Mouse (Mus musculus): ENCODE measurements at regions not wholly inside any gene's neighbourhood (a gene's known extent, or its start where the extent isn't known, plus 50 kb on each side); places are given as distances from the start of the nearest gene placed in this dataset.

GRCm38 (mm10) chr12:26778796-26779195, 309.8 kb downstream of the Cmpk2 start:
- no peak for DNase-seq

DNA sequence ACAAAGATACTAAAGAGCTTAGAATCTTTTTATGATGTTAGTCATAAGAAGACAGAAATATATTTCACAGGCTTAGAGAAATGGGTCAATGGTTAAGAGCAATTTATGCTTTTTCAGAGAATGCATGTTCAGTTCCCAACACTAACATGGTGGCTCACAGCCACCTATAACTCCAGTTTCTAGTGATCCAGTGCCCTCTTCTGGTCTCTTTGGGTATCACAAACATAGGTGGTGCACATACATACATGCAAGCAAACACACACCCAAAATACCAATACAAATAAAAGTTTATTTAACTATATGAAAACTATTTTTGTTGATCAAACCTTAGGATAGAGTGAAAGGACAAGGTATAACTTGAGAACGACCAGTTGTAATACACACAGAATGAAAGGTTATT, 308.0 kb downstream of the Cmpk2 start:
- no peak for DNase-seq

- no peak for DNase-seq
Observed at GRCm38 (mm10) chr12:26774016-26774415, 305.0 kb downstream of the Cmpk2 start.

DNA sequence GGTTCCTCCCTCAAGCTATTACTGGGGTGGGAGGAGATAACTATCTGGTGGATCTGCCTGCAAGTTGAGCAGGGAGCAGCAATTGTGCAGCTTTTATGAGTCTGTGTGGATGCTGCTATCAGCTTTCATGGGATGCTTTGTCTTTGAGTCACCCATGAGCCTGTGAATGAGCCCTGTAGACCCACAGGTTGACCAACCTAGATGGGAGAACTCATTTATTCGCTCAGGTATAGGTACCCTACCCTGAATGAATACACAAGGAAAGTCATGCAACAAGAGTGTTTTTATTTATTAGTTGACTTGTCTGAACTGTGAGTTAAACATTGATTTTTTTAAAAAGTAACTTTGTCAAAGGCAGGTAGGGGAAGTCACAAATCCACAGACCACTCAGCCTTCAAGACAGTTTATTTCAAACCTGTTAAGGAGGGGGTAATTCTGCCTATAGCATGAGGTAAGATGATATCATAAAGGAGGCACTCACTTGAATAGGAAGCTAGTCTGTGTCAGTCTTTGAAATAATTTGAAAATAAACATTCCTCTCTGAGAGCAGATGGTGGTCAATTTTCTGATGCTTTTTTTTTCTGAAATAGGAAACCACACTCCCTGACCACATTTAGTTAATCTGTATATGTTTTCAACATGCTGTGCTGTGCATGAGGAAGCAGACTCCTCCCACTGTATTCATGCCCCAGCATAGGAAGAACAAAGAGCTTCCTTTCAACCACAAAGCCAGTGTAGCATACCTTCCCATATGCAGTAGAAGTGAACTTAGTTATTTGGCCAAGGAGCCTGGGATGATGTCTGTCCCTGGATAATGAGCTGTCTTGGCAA, 302.0 kb downstream of the Cmpk2 start:
- DNase-seq, result no peak

- no peak for DNase-seq
Observed at GRCm38 (mm10) chr12:26767551-26767950, 298.5 kb downstream of the Cmpk2 start.

DNA sequence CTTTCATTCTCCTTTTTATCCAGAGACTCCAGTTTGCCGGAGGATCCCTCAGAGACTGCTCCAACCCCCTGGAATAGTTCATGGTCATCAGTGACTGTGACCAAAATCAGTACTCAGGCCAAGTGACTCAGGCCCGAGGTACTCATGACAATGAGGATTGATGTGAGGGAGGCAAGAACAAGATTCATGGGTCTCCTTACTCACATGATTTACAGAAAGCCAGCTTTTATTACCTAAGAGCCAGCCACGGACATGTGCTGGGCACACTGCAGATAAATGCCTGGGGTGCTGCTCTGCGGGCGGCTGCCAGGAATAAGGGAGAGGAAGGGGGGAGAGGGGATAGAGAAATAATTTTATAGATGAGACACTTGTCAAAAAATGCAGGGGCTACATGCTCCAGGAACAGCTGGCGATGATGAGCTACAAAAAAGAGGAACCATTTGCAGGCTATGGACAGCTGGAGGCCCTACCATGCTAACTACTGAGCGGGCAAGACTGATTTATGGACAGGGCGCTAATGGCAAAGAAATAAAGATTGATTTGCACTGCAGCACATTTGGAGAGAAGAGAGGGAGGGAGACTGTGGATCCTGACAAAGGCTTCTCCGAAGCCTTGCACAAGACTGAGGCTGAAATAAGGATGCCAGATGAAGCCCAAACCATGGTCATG, 289.8 kb downstream of the Cmpk2 start:
- no peak for DNase-seq

- no peak for DNase-seq
Observed at GRCm38 (mm10) chr12:26756284-26756683, 287.3 kb downstream of the Cmpk2 start.

- no peak for DNase-seq
Observed at GRCm38 (mm10) chr12:26754611-26755010, 285.6 kb downstream of the Cmpk2 start.

DNA sequence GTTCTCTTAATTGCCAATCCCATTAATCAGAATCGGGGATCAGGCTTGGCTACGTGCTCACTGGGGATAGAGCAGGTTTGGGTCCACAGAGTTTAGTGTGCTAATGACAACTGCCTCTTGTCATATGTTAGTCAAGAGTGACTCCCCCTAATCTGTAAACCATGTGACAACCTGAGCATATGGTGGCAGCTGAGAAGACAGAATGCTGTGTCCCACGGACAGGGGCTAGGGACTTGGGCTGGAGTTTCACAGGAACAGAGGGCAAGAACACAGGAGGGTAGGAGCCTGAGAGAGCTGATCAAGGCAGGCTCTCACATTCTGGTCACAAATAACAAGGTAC, 265.5 kb downstream of the Cmpk2 start:
- no peak for DNase-seq

DNA sequence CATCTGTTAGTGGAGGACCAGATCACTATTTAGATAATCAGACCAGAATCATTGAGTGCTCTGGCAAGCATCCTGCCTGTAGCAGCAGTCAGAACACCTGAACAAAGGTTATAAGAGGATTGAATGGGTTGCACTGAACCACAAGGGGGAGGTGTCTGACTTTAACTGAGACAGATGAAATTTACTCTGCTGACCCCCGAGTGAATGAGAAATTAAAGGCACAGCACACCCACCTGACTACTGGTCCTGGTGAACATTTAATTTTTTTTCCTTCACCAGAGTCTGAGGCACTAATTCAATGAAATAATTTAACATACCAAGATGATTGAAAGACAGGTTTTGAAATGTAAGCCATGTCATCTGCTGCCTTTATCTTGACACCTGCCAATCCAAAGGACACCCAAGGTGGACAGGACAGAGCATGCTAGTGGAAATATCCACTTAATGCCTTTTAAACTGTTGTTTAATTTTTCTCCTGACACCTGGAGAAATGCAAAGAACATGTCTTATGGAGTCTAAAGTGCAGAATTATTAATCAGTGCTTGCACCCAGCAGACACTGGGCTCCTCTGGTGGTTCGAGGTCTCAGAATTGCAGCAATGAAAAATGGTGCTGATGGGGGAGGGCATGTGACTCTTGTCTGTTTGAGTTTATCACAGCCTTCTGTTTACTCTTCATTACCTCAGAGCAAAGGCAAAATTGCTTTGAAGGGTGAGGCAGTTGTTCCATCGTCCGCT, 265.0 kb downstream of the Cmpk2 start:
- no peak for DNase-seq

GRCm38 (mm10) chr12:26723399-26723798, 254.4 kb downstream of the Cmpk2 start:
- DNase-seq, result no peak

GRCm38 (mm10) chr12:26698838-26699237, 229.8 kb downstream of the Cmpk2 start:
- DNase-seq, result no peak

DNA sequence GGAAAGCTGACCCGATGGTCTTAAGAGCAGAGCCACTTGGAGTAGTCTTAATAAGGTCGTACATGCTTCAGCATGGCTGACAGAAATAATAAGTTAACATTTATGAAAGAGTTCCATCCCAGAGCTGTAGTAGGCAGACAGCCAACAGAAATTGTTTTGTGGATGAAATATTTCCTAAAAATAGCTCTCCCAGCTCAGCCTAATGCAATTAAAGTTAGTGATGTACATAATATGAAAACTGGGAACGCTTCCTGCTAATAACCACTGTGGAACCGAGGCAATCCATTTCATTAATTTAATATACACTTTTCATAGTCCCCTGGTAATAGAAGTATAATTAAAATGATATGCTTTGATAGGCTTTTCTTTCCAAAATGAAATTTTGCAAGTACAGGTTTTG, 219.0 kb downstream of the Cmpk2 start:
- DNase-seq, result no peak

DNA sequence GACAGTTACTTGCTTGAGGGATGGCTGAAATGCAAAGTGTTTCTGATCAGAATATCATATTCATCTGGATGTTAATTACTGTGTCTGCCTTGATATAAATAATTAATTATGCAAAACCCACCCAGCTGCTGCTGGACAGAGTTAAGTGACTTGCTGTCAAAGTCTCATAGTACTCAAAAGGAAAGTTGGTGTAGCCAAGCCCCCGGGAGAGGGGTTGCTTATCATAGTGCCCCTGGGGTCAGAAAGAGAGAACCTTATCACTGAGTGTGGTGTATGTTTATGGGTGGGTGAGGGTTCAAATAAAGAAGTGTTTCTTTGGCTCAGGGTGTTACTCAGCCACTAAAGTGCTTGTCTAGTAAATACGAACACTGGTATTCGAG, 211.6 kb downstream of the Cmpk2 start:
- no peak for DNase-seq

GRCm38 (mm10) chr12:26679887-26680567, 211.0 kb downstream of the Cmpk2 start:
- DNase-seq, result no peak

DNA sequence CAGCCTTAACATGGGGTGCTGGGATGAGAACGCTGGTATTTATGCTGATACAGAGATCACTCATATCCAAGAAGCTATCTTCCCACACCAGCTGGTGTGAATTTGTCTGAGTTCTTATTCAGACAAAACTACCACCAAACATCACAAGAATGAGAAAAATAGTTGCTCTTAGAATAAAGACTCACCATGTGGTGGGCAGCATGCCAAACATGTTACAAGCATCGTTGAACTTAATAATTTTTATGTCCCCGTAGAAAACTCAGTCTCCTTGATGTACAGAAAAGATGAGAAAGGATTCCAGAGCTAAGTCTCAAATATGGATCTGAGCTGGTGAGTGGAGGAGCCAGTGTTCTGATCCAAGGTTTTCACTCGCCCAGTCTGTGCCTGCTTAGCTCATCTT, 196.5 kb downstream of the Cmpk2 start:
- no peak for DNase-seq

DNA sequence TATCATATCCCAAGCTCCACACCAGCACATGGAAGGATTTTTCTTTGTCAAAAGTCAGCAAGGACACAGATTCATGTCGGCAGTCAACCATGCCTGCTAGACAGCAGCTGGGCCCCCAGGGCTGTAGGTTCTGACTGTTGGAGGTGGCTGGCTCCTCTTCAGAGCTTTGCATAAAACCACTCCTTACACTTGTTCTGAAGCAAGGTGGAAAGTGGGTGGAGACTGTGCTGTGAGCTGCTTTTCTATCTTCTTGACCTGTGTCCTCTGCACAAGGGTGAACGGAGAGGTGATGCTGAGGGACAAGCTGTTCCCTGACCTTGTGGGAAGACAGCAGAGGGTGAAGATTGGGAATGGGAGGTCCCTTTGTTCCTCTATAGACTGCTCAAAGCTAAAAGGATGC, 185.2 kb downstream of the Cmpk2 start:
- DNase-seq, result no peak

GRCm38 (mm10) chr12:26653781-26654180, 184.8 kb downstream of the Cmpk2 start:
- no peak for DNase-seq

DNA sequence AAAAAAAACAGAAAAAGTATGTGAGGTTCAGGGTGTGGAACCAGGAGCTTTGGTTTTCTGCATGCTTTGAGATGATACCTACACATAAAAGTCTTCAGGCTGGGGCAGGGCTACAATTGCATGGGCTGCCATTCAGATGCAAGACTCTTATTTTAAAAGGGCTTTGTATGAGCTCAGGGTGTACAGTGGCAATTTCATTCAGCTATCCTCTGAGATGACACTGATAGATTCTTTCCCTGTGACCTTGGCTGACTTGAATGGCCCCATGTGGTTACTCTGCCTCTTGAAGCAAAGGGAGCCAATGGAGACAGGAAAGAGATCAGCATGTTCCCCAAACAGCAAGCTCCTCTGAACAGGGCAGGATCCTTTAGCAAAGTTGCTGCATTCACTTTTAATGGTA, 177.1 kb downstream of the Cmpk2 start:
- no peak for DNase-seq

- no peak for DNase-seq
Observed at GRCm38 (mm10) chr12:26635665-26636241, 166.7 kb downstream of the Cmpk2 start.

- DNase-seq, result no peak
Observed at GRCm38 (mm10) chr12:26635253-26635652, 166.2 kb downstream of the Cmpk2 start.

DNA sequence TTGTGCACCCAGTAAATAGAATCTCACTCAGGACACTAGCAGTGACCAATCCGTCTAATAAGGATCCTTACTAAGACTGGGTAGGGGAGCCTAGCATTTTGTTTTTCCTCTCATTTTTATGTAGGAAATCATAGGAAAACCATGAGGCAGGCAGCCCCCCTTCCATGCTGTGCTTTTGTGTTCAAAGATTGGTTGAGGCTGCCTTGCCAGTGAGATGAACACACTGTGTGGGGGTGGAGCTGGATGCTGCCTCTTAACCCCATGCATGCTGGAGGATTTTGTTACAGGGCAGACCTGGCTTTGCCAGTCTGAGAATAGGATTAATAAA, 162.8 kb downstream of the Cmpk2 start:
- DNase-seq, result no peak
